Mouse (Mus musculus) ES-Bruce4 (cell line): ENCODE measurements at regions not wholly inside any gene's neighbourhood (a gene's known extent, or its start where the extent isn't known, plus 50 kb on each side); places are given as distances from the start of the nearest gene placed in this dataset.

Source experiments
- H3K27ac ChIP-seq: 2 replicates; pipeline ENCODE4 v1.5.1; 2012; ENCODE audit warnings: low read length, inconsistent platforms; ENCODE audit not compliant: insufficient read depth
- H3K27me3 ChIP-seq: 2 replicates; pipeline ENCODE4 v1.6.1; 2012; ENCODE audit warnings: mild to moderate bottlenecking, low read length, inconsistent platforms; ENCODE audit not compliant: control insufficient read depth, poor library complexity, insufficient read depth, severe bottlenecking
- H3K36me3 ChIP-seq: 2 replicates; pipeline ENCODE4 v1.6.1; 2012; ENCODE audit warnings: inconsistent platforms, mild to moderate bottlenecking, low read length, moderate library complexity; ENCODE audit not compliant: control insufficient read depth, poor library complexity, insufficient read depth, severe bottlenecking
- H3K4me1 ChIP-seq: one replicate; pipeline ENCODE4 v1.8.1; 2011; ENCODE audit warnings: low read length; ENCODE audit not compliant: control insufficient read depth, insufficient read depth
- H3K4me3 ChIP-seq: 2 replicates; pipeline ENCODE4 v1.5.1; 2011; ENCODE audit warnings: low read depth, mild to moderate bottlenecking, low read length
- H3K9ac ChIP-seq: 2 replicates; pipeline ENCODE4 v1.6.1; 2012; ENCODE audit warnings: low read depth, mild to moderate bottlenecking, inconsistent platforms; ENCODE audit not compliant: poor library complexity, severe bottlenecking
- H3K9me3 ChIP-seq: replicated peaks from 2 replicates; pipeline ENCODE4 v1.6.1; 2012; ENCODE audit warnings: mild to moderate bottlenecking, low read length, inconsistent platforms; ENCODE audit not compliant: control insufficient read depth, poor library complexity, insufficient read depth, severe bottlenecking
- CTCF ChIP-seq: IDR thresholded peaks from one replicate; pipeline ENCODE4 v1.8.1; 2011; ENCODE audit warnings: low read depth, low read length
- EP300 ChIP-seq: IDR thresholded peaks from 2 replicates; pipeline ENCODE4 v1.6.1; 2011; ENCODE audit warnings: low read depth, low read length; ENCODE audit not compliant: insufficient read depth
- POLR2A ChIP-seq: IDR thresholded peaks from one replicate; pipeline ENCODE4 v1.8.1; 2011; ENCODE audit warnings: low read length; ENCODE audit not compliant: insufficient read depth

GRCm38 (mm10) chr2:147715791-147716190 is 331.0 kb downstream of the Foxa2 start:
- H3K4me3 ChIP-seq, result no peak overlapping the region
- no peaks in the 10 kb centered on the region for H3K27me3 ChIP-seq
- no peaks in the 10 kb centered on the region for H3K9me3 ChIP-seq
- no peak overlapping the region for H3K27ac ChIP-seq
- TF ChIP-seq CTCF (no peak), POLR2A (no peak), EP300 (no peak)
- no peak overlapping the region for H3K9ac ChIP-seq
- no peaks in the 10 kb centered on the region for H3K36me3 ChIP-seq
- H3K4me1 ChIP-seq, result no peaks in the 10 kb centered on the region

- H3K9ac ChIP-seq, result no peak overlapping the region
- H3K4me3 ChIP-seq, result no peak overlapping the region
- H3K27me3 ChIP-seq, result no peaks in the 10 kb centered on the region
- no peaks in the 10 kb centered on the region for H3K9me3 ChIP-seq
- no peak for TF ChIP-seq POLR2A
- TF ChIP-seq EP300, result no peak
- no peak for TF ChIP-seq CTCF
- no peak overlapping the region for H3K27ac ChIP-seq
- no peaks in the 10 kb centered on the region for H3K4me1 ChIP-seq
- H3K36me3 ChIP-seq, result no peaks in the 10 kb centered on the region
Measured at GRCm38 (mm10) chr2:147710593-147711265, 336.0 kb downstream of the Foxa2 start.

GRCm38 (mm10) chr2:147709799-147710198 is 337.0 kb downstream of the Foxa2 start:
- TF ChIP-seq EP300, result no peak
- TF ChIP-seq CTCF, result no peak
- TF ChIP-seq POLR2A, result no peak

GRCm38 (mm10) chr2:147707156-147707555 is 339.6 kb downstream of the Foxa2 start:
- TF ChIP-seq CTCF, result no peak
- no peak for TF ChIP-seq EP300
- TF ChIP-seq POLR2A, result no peak
- H3K27me3 ChIP-seq, result no peaks in the 10 kb centered on the region
- no peaks in the 10 kb centered on the region for H3K9me3 ChIP-seq
- no peak overlapping the region for H3K4me3 ChIP-seq
- no peaks in the 10 kb centered on the region for H3K4me1 ChIP-seq
- no peak overlapping the region for H3K27ac ChIP-seq
- H3K36me3 ChIP-seq, result no peaks in the 10 kb centered on the region
- H3K9ac ChIP-seq, result no peak overlapping the region

More at GRCm38 (mm10) chr2:147709799-147710198, 337.0 kb downstream of the Foxa2 start:
- Histone ChIP-seq H3K4me3 (no peak overlapping the region), H3K9me3 (no peaks in the 10 kb centered on the region), H3K36me3 (no peaks in the 10 kb centered on the region), H3K4me1 (no peaks in the 10 kb centered on the region), H3K27ac (no peak overlapping the region), H3K9ac (no peak overlapping the region), H3K27me3 (no peaks in the 10 kb centered on the region)

GRCm38 (mm10) chr2:147703981-147704380 is 342.3 kb downstream of the Pax1 start:
- no peaks in the 10 kb centered on the region for H3K27me3 ChIP-seq
- H3K9ac ChIP-seq, result no peak overlapping the region
- no peak for TF ChIP-seq POLR2A
- no peak for TF ChIP-seq EP300
- no peak for TF ChIP-seq CTCF
- no peak overlapping the region for H3K27ac ChIP-seq
- H3K4me1 ChIP-seq, result no peaks in the 10 kb centered on the region
- H3K4me3 ChIP-seq, result no peak overlapping the region
- H3K36me3 ChIP-seq, result no peaks in the 10 kb centered on the region
- H3K9me3 ChIP-seq, result no peaks in the 10 kb centered on the region

- TF ChIP-seq POLR2A (no peak), EP300 (no peak), CTCF (no peak)
- no peaks in the 10 kb centered on the region for H3K4me1 ChIP-seq
- H3K36me3 ChIP-seq, result no peaks in the 10 kb centered on the region
- H3K27me3 ChIP-seq, result no peaks in the 10 kb centered on the region
- H3K27ac ChIP-seq, result no peak overlapping the region
- no peak overlapping the region for H3K9ac ChIP-seq
- H3K9me3 ChIP-seq, result no peaks in the 10 kb centered on the region
- no peak overlapping the region for H3K4me3 ChIP-seq
Measured at GRCm38 (mm10) chr2:147702330-147703063, 340.8 kb downstream of the Pax1 start.
